Mouse (Mus musculus) cerebellum, adult 2 months (tissue): ENCODE results near the gene Itsn2. TPM values are rescaled to one million over a fixed set of nuclear protein-coding genes. Genes with fewer than 3 reads are reported as not detected.

Experiments
- DNase-seq, 2 experiments: peaks; one replicate each; pipeline ENCODE4 v3.0.0; 2021
- H3K27ac ChIP-seq: fragments of 200-500 bp; 2 replicates; pipeline ENCODE4 v1.5.1; 2012; ENCODE audit warnings: low read length, control low read depth, inconsistent platforms; ENCODE audit not compliant: insufficient read depth
- H3K27me3 ChIP-seq: fragments of 200-500 bp; 2 replicates; pipeline ENCODE4 v1.6.1; 2012; ENCODE audit warnings: inconsistent platforms, mild to moderate bottlenecking, low read length, moderate library complexity; ENCODE audit not compliant: control insufficient read depth, insufficient read depth
- H3K4me1 ChIP-seq: fragments of 200-500 bp; 2 replicates; pipeline ENCODE4 v1.6.1; 2011; ENCODE audit warnings: low read length; ENCODE audit not compliant: control insufficient read depth, insufficient read depth
- H3K4me3 ChIP-seq: fragments of 200-500 bp; replicated peaks from 2 replicates; pipeline ENCODE3; 2011; ENCODE audit warnings: mild to moderate bottlenecking, low read depth, low read length, control low read depth; ENCODE audit not compliant: insufficient read depth
- CTCF ChIP-seq: fragments of 200-500 bp; IDR thresholded peaks from 2 replicates; pipeline ENCODE4 v1.5.1; 2011; ENCODE audit warnings: low read depth, mild to moderate bottlenecking, control low read depth, low read length, moderate library complexity, borderline replicate concordance; ENCODE audit not compliant: insufficient read depth
- POLR2A ChIP-seq: fragments of 200-500 bp; IDR thresholded peaks from 2 replicates; pipeline ENCODE4 v1.6.1; 2011; ENCODE audit warnings: low read length, control low read depth, borderline replicate concordance; ENCODE audit not compliant: insufficient read depth
- WGBS: fragments of 180-500 bp; shearing (Covaris S2); methylation state at CpG from one replicate; pipeline ENCODE4 v1.1.7; 2018; 5-methylcytosine and 5-hydroxymethylcytosine counted together
- polyA plus RNA-seq: library from polyadenylated mRNA; depleted of rRNA; stranded (reverse); fragments of >200 nt; gene quantifications from 2 replicates; pipeline ENCODE4 v1.2.3, GENCODE M21; 2012

Itsn2 gene
- polyA plus RNA-seq, 1 experiment, result 27.5 TPM

DNA sequence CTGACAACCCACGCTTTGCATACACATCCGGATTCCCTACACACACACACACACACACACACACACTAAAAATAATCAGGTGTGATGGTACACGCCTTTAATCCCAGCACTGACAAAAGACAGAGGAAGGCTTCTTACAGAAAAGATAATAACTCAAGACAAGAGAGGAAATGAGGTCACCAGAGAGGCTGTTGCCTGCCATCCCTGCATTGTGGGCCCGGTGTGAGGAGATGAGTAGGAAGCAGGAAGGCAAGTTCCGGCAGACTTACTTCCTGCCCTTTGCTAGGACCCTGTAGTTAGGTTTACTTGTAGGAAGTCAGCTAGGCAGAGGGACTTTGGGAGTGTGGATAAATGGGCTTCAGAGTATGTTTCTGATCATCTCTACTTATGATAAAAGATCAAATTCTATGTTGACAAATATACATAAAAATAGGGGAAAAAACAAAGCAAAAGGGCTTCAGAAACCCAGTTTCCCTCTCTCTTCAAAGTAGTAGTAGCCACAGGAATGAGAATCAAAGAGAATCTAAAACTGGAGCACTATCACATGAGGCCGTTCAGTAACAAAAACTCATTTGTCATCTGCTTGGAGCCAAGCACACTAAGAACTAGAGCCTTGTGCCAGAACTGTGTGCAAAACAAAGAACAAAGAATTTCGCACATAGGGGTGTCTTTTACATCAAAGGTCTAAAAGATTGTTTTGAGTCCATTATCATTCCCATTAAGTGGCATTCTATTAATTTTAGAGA is 72.7 kb downstream of the Itsn2 start:
- H3K4me3 ChIP-seq, result no peak overlapping the region
- DNase-seq, result peak in 1 of 2 experiments; percentile 10
- H3K27me3 ChIP-seq, result no peaks in the 10 kb centered on the region
- no peaks in the 10 kb centered on the region for H3K4me1 ChIP-seq
- H3K27ac ChIP-seq, result peak overlapping the region; percentile 43; the same call in 1 of the 2 replicates
- TF ChIP-seq POLR2A (no peak), CTCF (no peak)
- WGBS, result 71% methylated on average over 7 of the region's 7 CpGs

GRCm38 (mm10) chr12:4665675-4666037 is 73.2 kb downstream of the Itsn2 start:
- no peak for TF ChIP-seq CTCF
- no peak for TF ChIP-seq POLR2A
- Histone ChIP-seq H3K4me1 (no peaks in the 10 kb centered on the region), H3K4me3 (no peak overlapping the region), H3K27me3 (no peaks in the 10 kb centered on the region), H3K27ac (no peak overlapping the region)
- no peak for DNase-seq
- WGBS, result 32% methylated on average over 5 of the region's 5 CpGs

GRCm38 (mm10) chr12:4676336-4676735 is 83.9 kb downstream of the Itsn2 start:
- no peak overlapping the region for H3K27ac ChIP-seq
- 45% methylated on average over 1 of the region's 1 CpGs for WGBS
- DNase-seq, result no peak
- TF ChIP-seq POLR2A (no peak), CTCF (no peak)
- no peaks in the 10 kb centered on the region for H3K27me3 ChIP-seq
- H3K4me3 ChIP-seq, result no peak overlapping the region
- no peaks in the 10 kb centered on the region for H3K4me1 ChIP-seq

DNA sequence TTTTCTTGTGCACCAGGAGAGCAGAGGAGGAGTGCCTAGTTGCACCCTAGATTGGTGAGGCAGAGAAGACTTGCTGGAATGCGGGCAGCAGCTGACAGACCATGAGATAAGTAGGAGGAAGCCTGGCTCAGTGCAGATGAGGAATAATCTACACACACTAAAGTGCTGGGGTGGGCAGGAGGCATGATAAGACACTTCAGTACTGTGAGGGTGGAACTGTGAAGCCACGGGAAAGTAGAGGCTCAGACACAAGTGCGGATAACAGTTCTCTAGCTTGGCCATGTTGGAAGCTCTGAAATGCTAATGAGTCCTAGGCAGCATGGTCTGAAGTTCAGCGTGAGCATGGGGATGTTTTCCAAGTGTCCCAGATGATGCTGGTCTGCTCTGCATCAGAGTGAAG is 87.5 kb downstream of the Itsn2 start:
- Histone ChIP-seq H3K4me3 (no peak overlapping the region), H3K4me1 (no peaks in the 10 kb centered on the region), H3K27me3 (no peaks in the 10 kb centered on the region), H3K27ac (peak overlapping the region; percentile 56; the same call in 1 of the 2 replicates)
- TF ChIP-seq CTCF (no peak), POLR2A (no peak)
- no peak for DNase-seq
- WGBS, result 33% methylated on average over 4 of the region's 4 CpGs

GRCm38 (mm10) chr12:4685441-4685840 is 93.0 kb downstream of the Itsn2 start:
- no peaks in the 10 kb centered on the region for H3K4me1 ChIP-seq
- TF ChIP-seq CTCF, result no peak
- TF ChIP-seq POLR2A, result no peak
- peak in 1 of 2 experiments; percentile 21 for DNase-seq
- H3K4me3 ChIP-seq, result no peak overlapping the region
- WGBS, result 85% methylated on average over 4 of the region's 4 CpGs
- H3K27ac ChIP-seq, result no peak overlapping the region
- no peaks in the 10 kb centered on the region for H3K27me3 ChIP-seq

- TF ChIP-seq CTCF (no peak), POLR2A (no peak)
- no peaks in the 10 kb centered on the region for H3K27me3 ChIP-seq
- DNase-seq, result no peak
- WGBS, result 40% methylated on average over 2 of the region's 2 CpGs
- H3K4me3 ChIP-seq, result no peak overlapping the region
- no peak overlapping the region for H3K27ac ChIP-seq
- H3K4me1 ChIP-seq, result no peaks in the 10 kb centered on the region
Measured at GRCm38 (mm10) chr12:4688386-4688785, 95.9 kb downstream of the Itsn2 start.

GRCm38 (mm10) chr12:4689341-4689740 is 96.9 kb downstream of the Itsn2 start:
- H3K27me3 ChIP-seq, result no peaks in the 10 kb centered on the region
- no peak overlapping the region for H3K4me3 ChIP-seq
- H3K27ac ChIP-seq, result no peak overlapping the region
- 16% methylated on average over 14 of the region's 14 CpGs for WGBS
- TF ChIP-seq POLR2A, result no peak
- TF ChIP-seq CTCF, result no peak
- H3K4me1 ChIP-seq, result no peaks in the 10 kb centered on the region
- no peak for DNase-seq

GRCm38 (mm10) chr12:4691193-4691592 is 98.8 kb downstream of the Itsn2 start:
- no peaks in the 10 kb centered on the region for H3K27me3 ChIP-seq
- WGBS, result 70% methylated on average over 3 of the region's 3 CpGs
- TF ChIP-seq CTCF, result no peak
- no peak for TF ChIP-seq POLR2A
- no peak overlapping the region; the same call in 1 of the 2 replicates for H3K27ac ChIP-seq
- H3K4me1 ChIP-seq, result no peaks in the 10 kb centered on the region
- no peak overlapping the region for H3K4me3 ChIP-seq
- no peak for DNase-seq
